Mouse (Mus musculus) limb, embryonic 14.5 days (tissue): ENCODE measurements around the gene Tspan12. TPM values are rescaled to one million over a fixed set of nuclear protein-coding genes. Genes with fewer than 3 reads are reported as not detected.

Experiments
- ATAC-seq: fragments of 200-750 bp; cut with Nextera tagmentation; 2 replicates; pipeline ENCODE4 v1.8.0; 2017; ENCODE audit warnings: low read depth, moderate number of reproducible peaks, moderate TSS enrichment; ENCODE audit not compliant: low FRiP score
- DNase-seq: peaks from one replicate; pipeline ENCODE4 v3.0.0-alpha.2; 2015; ENCODE audit warnings: low spot score
- H3K27ac ChIP-seq: fragments of 300-500 bp; sonication (generic); replicated peaks from 2 replicates; pipeline ENCODE4 v1.5.1; 2014; ENCODE audit warnings: low read depth, mild to moderate bottlenecking, low read length, moderate library complexity, mixed read lengths
- H3K27me3 ChIP-seq: fragments of 300-500 bp; sonication (generic); 2 replicates; pipeline ENCODE4 v1.6.1; 2014; ENCODE audit warnings: low read length, mixed read lengths; ENCODE audit not compliant: control insufficient read depth, insufficient read depth
- H3K36me3 ChIP-seq: fragments of 300-500 bp; sonication (generic); 2 replicates; pipeline ENCODE4 v1.6.1; 2014; ENCODE audit warnings: mild to moderate bottlenecking, low read length, moderate library complexity, mixed read lengths; ENCODE audit not compliant: control insufficient read depth, insufficient read depth
- H3K4me1 ChIP-seq: fragments of 300-500 bp; sonication (generic); 2 replicates; pipeline ENCODE4 v1.6.1; 2014; ENCODE audit warnings: antibody characterized with exemption, low read length, mixed read lengths; ENCODE audit not compliant: control insufficient read depth, insufficient read depth
- H3K4me2 ChIP-seq: fragments of 300-500 bp; sonication (generic); replicated peaks from 2 replicates; pipeline ENCODE4 v1.6.1; 2014; ENCODE audit warnings: low read depth, mild to moderate bottlenecking, low read length, moderate library complexity; ENCODE audit not compliant: severe bottlenecking
- H3K4me3 ChIP-seq: fragments of 300-500 bp; sonication (generic); replicated peaks from 2 replicates; pipeline ENCODE4 v1.5.1; 2014; ENCODE audit warnings: low read length
- H3K9ac ChIP-seq: fragments of 300-500 bp; sonication (generic); 2 replicates; pipeline ENCODE4 v1.6.1; 2014; ENCODE audit warnings: mild to moderate bottlenecking, low read depth, low read length, moderate library complexity; ENCODE audit not compliant: severe bottlenecking
- H3K9me3 ChIP-seq: fragments of 300-500 bp; sonication (generic); 2 replicates; pipeline ENCODE4 v1.6.1; 2016; ENCODE audit warnings: low read length; ENCODE audit not compliant: control insufficient read depth
- POLR2A ChIP-seq: fragments of 200-500 bp; IDR thresholded peaks from 2 replicates; pipeline ENCODE4 v1.8.0; 2012; ENCODE audit warnings: inconsistent platforms, mild to moderate bottlenecking, moderate library complexity, borderline replicate concordance; ENCODE audit not compliant: insufficient read depth, insufficient read length; ENCODE audit errors: extremely low read depth
- WGBS: fragments of 180-500 bp; shearing (Covaris S2); extraction: QIAGEN DNeasy Blood & Tissue Kit; methylation state at CpG from one replicate; pipeline ENCODE4 v1.1.7; 2014; 5-methylcytosine and 5-hydroxymethylcytosine counted together
- polyA plus RNA-seq, 2 experiments: library from polyadenylated mRNA; depleted of rRNA in 1 of 2; stranded (reverse) in 1 of 2; unstranded in 1 of 2; fragments of >200 nt; fragmentation: Nextera tagmentation in 1 of 2; extraction: Ambion mirVana in 1 of 2; gene quantifications; 2 replicates each; pipeline versions ENCODE4 v1.2.1 to v1.2.3; 2012 to 2014

The Tspan12 gene
- polyA plus RNA-seq, 2 experiments = 10.2 to 34.0 TPM

DNA sequence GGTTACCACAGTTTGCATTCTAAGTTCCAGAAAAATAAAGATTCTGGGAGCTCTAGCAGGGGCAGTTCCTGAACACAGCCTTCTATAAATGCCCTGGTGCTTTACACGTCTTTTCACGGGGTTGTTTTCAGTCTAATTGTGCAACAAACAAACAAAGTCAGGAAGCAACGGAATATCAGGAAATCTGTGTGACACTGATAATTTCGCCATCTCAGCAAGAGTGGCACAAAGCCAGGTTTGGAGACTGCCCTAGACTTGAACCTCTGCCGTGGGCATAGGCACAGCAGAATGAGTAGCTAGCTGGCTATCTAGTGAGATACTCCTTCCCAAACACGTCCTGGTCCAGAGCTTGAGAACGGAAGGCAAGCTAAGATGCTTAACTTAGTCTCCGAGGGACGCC lies 53.7 kb downstream of the Tspan12 start:
- Histone ChIP-seq H3K4me3 (no peak overlapping the region), H3K9ac (no peak overlapping the region), H3K27ac (no peak overlapping the region), H3K36me3 (no peaks in the 10 kb centered on the region), H3K9me3 (no peaks in the 10 kb centered on the region), H3K4me1 (no peaks in the 10 kb centered on the region), H3K27me3 (no peaks in the 10 kb centered on the region), H3K4me2 (no peak overlapping the region)
- WGBS = 85% methylated on average over 9 of the region's 9 CpGs
- ATAC-seq (no peak), DNase-seq (no peak)
- TF ChIP-seq POLR2A = no peak

DNA sequence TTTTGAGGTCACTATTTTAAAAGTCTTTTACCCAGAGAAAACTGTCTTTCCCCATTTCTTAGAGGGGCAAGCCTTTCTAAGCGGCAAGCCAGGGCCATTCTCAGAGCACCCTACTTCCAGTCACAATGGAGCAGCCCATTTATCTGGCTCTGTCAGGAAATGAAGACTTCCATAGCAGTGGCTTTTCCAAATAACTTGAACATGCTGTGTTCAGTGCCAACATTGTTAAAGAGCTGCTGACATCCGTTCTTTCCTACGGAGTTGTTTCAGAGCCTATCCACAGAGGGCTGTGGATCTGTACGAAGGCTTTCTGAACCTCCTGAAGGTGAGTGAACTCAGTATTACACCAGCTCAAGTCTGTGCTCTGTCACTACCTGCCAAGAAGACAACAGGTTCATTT lies 55.2 kb downstream of the Tspan12 start:
- 84% methylated on average over 4 of the region's 4 CpGs for WGBS
- Histone ChIP-seq H3K4me2 (no peak overlapping the region), H3K4me3 (no peak overlapping the region), H3K36me3 (no peaks in the 10 kb centered on the region), H3K9me3 (no peaks in the 10 kb centered on the region), H3K4me1 (no peaks in the 10 kb centered on the region), H3K9ac (no peak overlapping the region), H3K27ac (no peak overlapping the region), H3K27me3 (no peaks in the 10 kb centered on the region)
- TF ChIP-seq POLR2A = no peak
- no peak for ATAC-seq
- DNase-seq = no peak

DNA sequence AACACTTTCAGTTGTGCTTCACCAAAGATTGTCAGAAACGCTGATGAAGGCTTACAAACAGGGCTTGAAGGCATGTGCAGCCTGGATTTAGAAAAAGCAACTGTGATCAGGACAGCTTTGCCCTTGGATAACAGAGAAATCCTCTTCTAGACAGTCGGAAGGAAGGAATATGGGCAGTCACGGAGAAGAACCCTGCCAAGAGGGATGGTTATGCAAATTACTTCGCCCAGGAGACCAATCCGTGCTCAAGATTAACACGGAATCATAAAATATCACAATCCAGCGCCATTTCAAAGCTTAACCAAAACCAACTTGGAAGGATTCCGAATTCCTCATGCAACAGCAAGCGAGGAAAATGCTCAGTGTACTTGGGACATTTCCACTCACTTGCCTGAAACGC lies 55.9 kb downstream of the Tspan12 start:
- no peak overlapping the region for H3K9ac ChIP-seq
- WGBS = 82% methylated on average over 10 of the region's 10 CpGs
- DNase-seq (no peak), ATAC-seq (no peak)
- no peaks in the 10 kb centered on the region for H3K36me3 ChIP-seq
- no peak overlapping the region for H3K4me2 ChIP-seq
- H3K9me3 ChIP-seq = no peaks in the 10 kb centered on the region
- no peak for TF ChIP-seq POLR2A
- H3K27me3 ChIP-seq = no peaks in the 10 kb centered on the region
- H3K4me3 ChIP-seq = no peak overlapping the region
- H3K27ac ChIP-seq = no peak overlapping the region
- no peaks in the 10 kb centered on the region for H3K4me1 ChIP-seq

DNA sequence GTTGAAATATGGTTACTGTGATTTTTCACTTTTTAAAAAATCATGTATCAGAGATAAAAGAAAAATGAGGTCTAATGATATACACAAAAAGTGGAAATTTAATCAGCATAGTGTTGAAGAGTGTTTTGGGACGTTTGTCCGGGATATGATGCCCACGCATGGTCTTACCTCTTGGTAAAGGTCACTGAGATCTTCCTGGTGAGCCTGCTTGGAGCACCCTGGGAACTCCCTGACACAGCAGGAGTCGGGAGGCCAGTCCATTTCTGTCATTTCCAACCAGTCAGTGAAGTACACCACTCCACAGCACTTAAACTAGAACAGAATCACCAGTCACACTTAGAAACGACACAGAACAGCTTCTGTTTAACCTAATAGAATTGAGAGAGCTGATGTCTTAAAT lies 56.9 kb downstream of the Tspan12 start:
- no peak overlapping the region for H3K9ac ChIP-seq
- ATAC-seq = no peak

DNA sequence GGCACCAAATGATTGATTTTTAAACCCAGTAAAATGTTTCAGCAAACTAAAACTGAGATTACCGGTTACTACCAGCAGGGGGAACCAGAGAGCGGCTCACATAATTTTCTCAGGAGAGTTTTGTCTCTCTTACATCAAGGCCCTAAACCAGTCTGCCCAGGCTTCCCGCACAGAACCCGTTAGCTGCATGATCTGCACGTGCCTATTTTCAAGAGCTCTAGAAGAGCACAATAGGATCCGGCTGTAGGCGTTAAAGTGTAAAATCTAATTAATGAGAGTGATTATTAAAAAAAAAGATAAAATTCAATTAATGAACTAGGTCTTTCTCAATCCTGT lies 57.3 kb downstream of the Tspan12 start:
- WGBS = 5% methylated on average over 7 of the region's 7 CpGs
- ATAC-seq (peak; percentile 41; the same call in 1 of the 2 replicates), DNase-seq (peak; percentile 63)
- Histone ChIP-seq H3K4me3 (no peak overlapping the region), H3K9me3 (no peaks in the 10 kb centered on the region), H3K9ac (no peak overlapping the region), H3K4me1 (no peaks in the 10 kb centered on the region), H3K27me3 (no peaks in the 10 kb centered on the region), H3K27ac (no peak overlapping the region), H3K4me2 (no peak overlapping the region), H3K36me3 (0 out of 2 replicates have a peak, but pooled peaks cover 4% of the 10 kb centered on the region)
- TF ChIP-seq POLR2A = no peak

More for the DNA sequence above, 56.9 kb downstream of the Tspan12 start:
- H3K4me3 ChIP-seq = no peak overlapping the region
- H3K4me1 ChIP-seq = no peaks in the 10 kb centered on the region
- H3K4me2 ChIP-seq = no peak overlapping the region
- DNase-seq = no peak
- no peak overlapping the region for H3K27ac ChIP-seq
- TF ChIP-seq POLR2A = no peak
- 83% methylated on average over 5 of the region's 5 CpGs for WGBS
- 0 out of 2 replicates have a peak, but pooled peaks cover 4% of the 10 kb centered on the region for H3K36me3 ChIP-seq
- no peaks in the 10 kb centered on the region for H3K9me3 ChIP-seq
- no peaks in the 10 kb centered on the region for H3K27me3 ChIP-seq
